Mouse (Mus musculus) neural tube, embryonic 14.5 days (tissue): ENCODE data around the gene Ncs1. TPM values are rescaled to one million over a fixed set of nuclear protein-coding genes. Genes with fewer than 3 reads are reported as not detected.

Experiments used
- ATAC-seq: fragments of 200-750 bp; cut with Nextera tagmentation; 2 replicates; pipeline ENCODE4 v1.8.0; 2017; ENCODE audit warnings: low read depth, mild to moderate bottlenecking, moderate TSS enrichment, moderate library complexity
- H3K27ac ChIP-seq: fragments of 300-500 bp; sonication (generic); 2 replicates; pipeline ENCODE4 v1.5.1; 2014; ENCODE audit warnings: low read depth, mild to moderate bottlenecking, control low read depth, low read length, moderate library complexity, mixed read lengths
- H3K27me3 ChIP-seq: fragments of 300-500 bp; sonication (generic); 2 replicates; pipeline ENCODE4 v1.6.1; 2014; ENCODE audit warnings: low read length; ENCODE audit not compliant: control insufficient read depth, insufficient read depth
- H3K36me3 ChIP-seq: fragments of 300-500 bp; sonication (generic); 2 replicates; pipeline ENCODE4 v1.6.1; 2014; ENCODE audit warnings: low read length, mixed read lengths; ENCODE audit not compliant: control insufficient read depth, insufficient read depth
- H3K4me1 ChIP-seq: fragments of 300-500 bp; sonication (generic); 2 replicates; pipeline ENCODE4 v1.6.1; 2014; ENCODE audit warnings: low read length; ENCODE audit not compliant: control insufficient read depth, insufficient read depth
- H3K4me2 ChIP-seq: fragments of 300-500 bp; sonication (generic); 2 replicates; pipeline ENCODE4 v1.6.1; 2014; ENCODE audit warnings: mild to moderate bottlenecking, low read depth, low read length, control low read depth
- H3K4me3 ChIP-seq: fragments of 300-500 bp; sonication (generic); 2 replicates; pipeline ENCODE4 v1.5.1; 2014; ENCODE audit warnings: low read depth, low read length, control low read depth, mixed read lengths
- H3K9ac ChIP-seq: fragments of 300-500 bp; sonication (generic); replicated peaks from 2 replicates; pipeline ENCODE4 v1.6.1; 2014; ENCODE audit warnings: low read depth, mild to moderate bottlenecking, control low read depth, low read length, mixed read lengths
- H3K9me3 ChIP-seq: fragments of 300-500 bp; sonication (generic); 2 replicates; pipeline ENCODE4 v1.6.1; 2016; ENCODE audit warnings: low read length; ENCODE audit not compliant: control insufficient read depth
- WGBS: fragments of 180-500 bp; shearing (Covaris S2); extraction: QIAGEN DNeasy Blood & Tissue Kit; methylation state at CpG from one replicate; pipeline ENCODE4 v1.1.7; 2014; 5-methylcytosine and 5-hydroxymethylcytosine counted together
- polyA plus RNA-seq: library from polyadenylated mRNA; unstranded; fragments of >200 nt; fragmentation: Nextera tagmentation; extraction: Ambion mirVana; gene quantifications from 2 replicates; pipeline ENCODE4 v1.2.1, GENCODE M21; 2014

Gene Ncs1
- polyA plus RNA-seq, 1 experiment from 2014 or later = 201 TPM

GRCm38 (mm10) chr2:31208544-31209142 is 37.0 kb upstream of the Ncs1 start:
- Histone ChIP-seq H3K4me2 (no peak overlapping the region), H3K27ac (no peak overlapping the region), H3K27me3 (no peaks in the 10 kb centered on the region), H3K36me3 (peaks cover 24% of the 10 kb centered on the region), H3K4me3 (no peak overlapping the region), H3K9ac (no peak overlapping the region), H3K4me1 (peaks cover 15% of the 10 kb centered on the region; the same call in 1 of the 2 replicates), H3K9me3 (no peaks in the 10 kb centered on the region)
- no peak for ATAC-seq
- 94% methylated on average over 13 of the region's 13 CpGs for WGBS

GRCm38 (mm10) chr2:31209525-31209924 is 36.1 kb upstream of the Ncs1 start:
- no peak overlapping the region for H3K27ac ChIP-seq
- H3K4me2 ChIP-seq = no peak overlapping the region
- H3K36me3 ChIP-seq = peaks cover 24% of the 10 kb centered on the region
- H3K9ac ChIP-seq = no peak overlapping the region
- no peaks in the 10 kb centered on the region for H3K27me3 ChIP-seq
- 90% methylated on average over 4 of the region's 4 CpGs for WGBS
- ATAC-seq = no peak
- H3K4me3 ChIP-seq = no peak overlapping the region
- H3K4me1 ChIP-seq = peaks cover 15% of the 10 kb centered on the region; the same call in 1 of the 2 replicates
- no peaks in the 10 kb centered on the region for H3K9me3 ChIP-seq

GRCm38 (mm10) chr2:31210144-31210847 is 35.3 kb upstream of the Ncs1 start:
- Histone ChIP-seq H3K9me3 (no peaks in the 10 kb centered on the region), H3K4me2 (no peak overlapping the region), H3K27me3 (no peaks in the 10 kb centered on the region), H3K36me3 (peaks cover 24% of the 10 kb centered on the region), H3K9ac (no peak overlapping the region), H3K27ac (no peak overlapping the region), H3K4me3 (no peak overlapping the region), H3K4me1 (peaks cover 15% of the 10 kb centered on the region; the same call in 1 of the 2 replicates)
- WGBS = 69% methylated on average over 11 of the region's 11 CpGs
- no peak for ATAC-seq

GRCm38 (mm10) chr2:31211204-31211603 is 34.4 kb upstream of the Ncs1 start:
- H3K36me3 ChIP-seq = peaks cover 24% of the 10 kb centered on the region
- H3K4me2 ChIP-seq = no peak overlapping the region
- peaks cover 11% of the 10 kb centered on the region; the same call in 1 of the 2 replicates for H3K4me1 ChIP-seq
- H3K27ac ChIP-seq = no peak overlapping the region
- WGBS = 57% methylated on average over 3 of the region's 3 CpGs
- H3K27me3 ChIP-seq = no peaks in the 10 kb centered on the region
- H3K9ac ChIP-seq = no peak overlapping the region
- H3K4me3 ChIP-seq = no peak overlapping the region
- H3K9me3 ChIP-seq = no peaks in the 10 kb centered on the region
- no peak for ATAC-seq

GRCm38 (mm10) chr2:31214211-31214796 is 31.3 kb upstream of the Ncs1 start:
- Histone ChIP-seq H3K9ac (no peak overlapping the region), H3K36me3 (peaks cover 19% of the 10 kb centered on the region), H3K4me3 (no peak overlapping the region), H3K27me3 (no peaks in the 10 kb centered on the region), H3K4me1 (no peaks in the 10 kb centered on the region), H3K4me2 (no peak overlapping the region), H3K9me3 (no peaks in the 10 kb centered on the region), H3K27ac (no peak overlapping the region)
- WGBS = 72% methylated on average over 16 of the region's 16 CpGs
- no peak for ATAC-seq

GRCm38 (mm10) chr2:31218611-31219010 is 27.0 kb upstream of the Ncs1 start:
- H3K9ac ChIP-seq = no peak overlapping the region
- no peaks in the 10 kb centered on the region for H3K9me3 ChIP-seq
- H3K27ac ChIP-seq = no peak overlapping the region
- H3K36me3 ChIP-seq = no peaks in the 10 kb centered on the region; the same call in 1 of the 2 replicates
- ATAC-seq = no peak
- 78% methylated on average over 3 of the region's 3 CpGs for WGBS
- no peaks in the 10 kb centered on the region for H3K27me3 ChIP-seq
- H3K4me3 ChIP-seq = no peak overlapping the region
- H3K4me2 ChIP-seq = no peak overlapping the region
- H3K4me1 ChIP-seq = no peaks in the 10 kb centered on the region

GRCm38 (mm10) chr2:31219470-31219869 is 26.2 kb upstream of the Ncs1 start:
- Histone ChIP-seq H3K27me3 (no peaks in the 10 kb centered on the region), H3K9me3 (no peaks in the 10 kb centered on the region), H3K9ac (no peak overlapping the region), H3K27ac (no peak overlapping the region), H3K4me1 (no peaks in the 10 kb centered on the region), H3K36me3 (no peaks in the 10 kb centered on the region; the same call in 1 of the 2 replicates), H3K4me3 (no peak overlapping the region), H3K4me2 (no peak overlapping the region)
- WGBS = 84% methylated on average over 6 of the region's 6 CpGs
- no peak for ATAC-seq

- Histone ChIP-seq H3K9ac (no peak overlapping the region), H3K36me3 (no peaks in the 10 kb centered on the region), H3K4me3 (no peak overlapping the region), H3K27ac (no peak overlapping the region), H3K4me2 (no peak overlapping the region), H3K27me3 (no peaks in the 10 kb centered on the region), H3K9me3 (no peaks in the 10 kb centered on the region), H3K4me1 (no peaks in the 10 kb centered on the region)
- no peak for ATAC-seq
- 73% methylated on average over 7 of the region's 7 CpGs for WGBS
Measured at GRCm38 (mm10) chr2:31220844-31221243, 24.8 kb upstream of the Ncs1 start.

- ATAC-seq = no peak
- no peak overlapping the region for H3K4me2 ChIP-seq
- no peak overlapping the region for H3K27ac ChIP-seq
- H3K36me3 ChIP-seq = no peaks in the 10 kb centered on the region
- WGBS = 82% methylated on average over 5 of the region's 5 CpGs
- no peak overlapping the region for H3K9ac ChIP-seq
- no peak overlapping the region for H3K4me3 ChIP-seq
- no peaks in the 10 kb centered on the region for H3K9me3 ChIP-seq
- no peaks in the 10 kb centered on the region for H3K4me1 ChIP-seq
- H3K27me3 ChIP-seq = no peaks in the 10 kb centered on the region
Measured at GRCm38 (mm10) chr2:31221582-31221981, 24.0 kb upstream of the Ncs1 start.
